Mouse (Mus musculus) forebrain, embryonic 12.5 days (tissue): ENCODE results near the gene A1cf. TPM values are rescaled to one million over a fixed set of nuclear protein-coding genes. Genes with fewer than 3 reads are reported as not detected.

ENCODE experiments used
- ATAC-seq: fragments of 200-750 bp; cut with Nextera tagmentation; 2 replicates; pipeline ENCODE4 v1.8.0; 2017; ENCODE audit warnings: moderate TSS enrichment; ENCODE audit not compliant: low FRiP score
- H3K27ac ChIP-seq: fragments of 300-500 bp; sonication (generic); 2 replicates; pipeline ENCODE4 v1.5.1; 2016; ENCODE audit warnings: mild to moderate bottlenecking
- H3K27me3 ChIP-seq: fragments of 300-500 bp; sonication (generic); 2 replicates; pipeline ENCODE4 v1.6.1; 2016; ENCODE audit warnings: mild to moderate bottlenecking
- H3K36me3 ChIP-seq: fragments of 300-500 bp; sonication (generic); replicated peaks from 2 replicates; pipeline ENCODE4 v1.6.1; 2016; ENCODE audit warnings: mild to moderate bottlenecking
- H3K4me1 ChIP-seq: fragments of 300-500 bp; sonication (generic); 2 replicates; pipeline ENCODE4 v1.6.1; 2016
- H3K4me2 ChIP-seq: fragments of 300-500 bp; sonication (generic); 2 replicates; pipeline ENCODE4 v1.6.1; 2016; ENCODE audit warnings: mild to moderate bottlenecking, moderate library complexity
- H3K4me3 ChIP-seq: fragments of 300-500 bp; sonication (generic); replicated peaks from 2 replicates; pipeline ENCODE4 v1.5.1; 2016; ENCODE audit warnings: mild to moderate bottlenecking
- H3K9ac ChIP-seq: fragments of 300-500 bp; sonication (generic); 2 replicates; pipeline ENCODE4 v1.6.1; 2016; ENCODE audit warnings: mild to moderate bottlenecking
- H3K9me3 ChIP-seq: fragments of 300-500 bp; sonication (generic); 2 replicates; pipeline ENCODE4 v1.6.1; 2016
- WGBS: fragments of 180-500 bp; shearing (Covaris S2); methylation state at CpG from one replicate; pipeline ENCODE4 v1.1.7; 2016; 5-methylcytosine and 5-hydroxymethylcytosine counted together
- polyA plus RNA-seq: library from polyadenylated mRNA; unstranded; fragments of >200 nt; fragmentation: Nextera tagmentation; extraction: Ambion mirVana; gene quantifications from 2 replicates; pipeline ENCODE4 v1.2.1, GENCODE M21; 2016

A1cf gene
- polyA plus RNA-seq, 1 experiment from 2014 or later: not detected

GRCm38 (mm10) chr19:31891001-31891893, 22.7 kb downstream of the A1cf start:
- ATAC-seq: no peak
- 92% methylated on average over 6 of the region's 6 CpGs for WGBS
- Histone ChIP-seq H3K9me3 (no peaks in the 10 kb centered on the region), H3K27ac (no peak overlapping the region), H3K36me3 (no peaks in the 10 kb centered on the region), H3K4me3 (no peak overlapping the region), H3K27me3 (no peaks in the 10 kb centered on the region), H3K4me2 (no peak overlapping the region), H3K4me1 (no peaks in the 10 kb centered on the region), H3K9ac (no peak overlapping the region)

- WGBS: 92% methylated on average over 1 of the region's 1 CpGs
- Histone ChIP-seq H3K4me1 (peaks cover 5% of the 10 kb centered on the region; the same call in 1 of the 2 replicates), H3K4me3 (no peak overlapping the region), H3K27me3 (no peaks in the 10 kb centered on the region), H3K4me2 (no peak overlapping the region), H3K9me3 (no peaks in the 10 kb centered on the region), H3K27ac (no peak overlapping the region), H3K9ac (no peak overlapping the region), H3K36me3 (no peaks in the 10 kb centered on the region)
- ATAC-seq: no peak
These were observed 27.4 kb downstream of the A1cf start for GRCm38 (mm10) chr19:31895971-31896370.

GRCm38 (mm10) chr19:31896711-31897110, 28.1 kb downstream of the A1cf start:
- no peak for ATAC-seq
- H3K27ac ChIP-seq: no peak overlapping the region
- no peaks in the 10 kb centered on the region for H3K9me3 ChIP-seq
- no peaks in the 10 kb centered on the region for H3K36me3 ChIP-seq
- 80% methylated on average over 1 of the region's 1 CpGs for WGBS
- no peak overlapping the region for H3K9ac ChIP-seq
- peaks cover 5% of the 10 kb centered on the region; the same call in 1 of the 2 replicates for H3K4me1 ChIP-seq
- no peaks in the 10 kb centered on the region for H3K27me3 ChIP-seq
- H3K4me2 ChIP-seq: no peak overlapping the region
- H3K4me3 ChIP-seq: no peak overlapping the region

DNA sequence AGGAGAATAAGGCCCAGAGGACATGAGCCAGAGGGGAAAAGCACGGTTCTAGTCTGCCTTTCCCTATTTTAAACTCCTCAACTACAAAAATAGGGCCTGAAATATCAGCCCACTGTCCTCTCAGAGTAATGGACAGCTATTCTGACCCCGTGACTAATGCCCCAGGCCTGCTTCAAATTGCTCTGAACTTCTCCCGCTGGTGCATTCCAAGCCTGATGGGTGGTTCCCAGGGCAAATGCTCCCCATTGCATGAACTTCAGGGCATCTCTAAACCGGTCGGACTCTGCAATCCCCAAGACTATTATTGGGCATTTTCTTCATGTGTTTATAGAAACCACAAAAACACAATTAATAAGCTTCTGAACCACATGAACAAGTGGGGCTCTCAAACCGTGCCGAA, 37.1 kb downstream of the A1cf start:
- ATAC-seq: no peak
- Histone ChIP-seq H3K36me3 (no peaks in the 10 kb centered on the region), H3K27me3 (no peaks in the 10 kb centered on the region), H3K9me3 (no peaks in the 10 kb centered on the region), H3K4me3 (no peak overlapping the region), H3K4me2 (no peak overlapping the region), H3K9ac (no peak overlapping the region), H3K4me1 (no peaks in the 10 kb centered on the region), H3K27ac (no peak overlapping the region)
- 76% methylated on average over 7 of the region's 7 CpGs for WGBS

DNA sequence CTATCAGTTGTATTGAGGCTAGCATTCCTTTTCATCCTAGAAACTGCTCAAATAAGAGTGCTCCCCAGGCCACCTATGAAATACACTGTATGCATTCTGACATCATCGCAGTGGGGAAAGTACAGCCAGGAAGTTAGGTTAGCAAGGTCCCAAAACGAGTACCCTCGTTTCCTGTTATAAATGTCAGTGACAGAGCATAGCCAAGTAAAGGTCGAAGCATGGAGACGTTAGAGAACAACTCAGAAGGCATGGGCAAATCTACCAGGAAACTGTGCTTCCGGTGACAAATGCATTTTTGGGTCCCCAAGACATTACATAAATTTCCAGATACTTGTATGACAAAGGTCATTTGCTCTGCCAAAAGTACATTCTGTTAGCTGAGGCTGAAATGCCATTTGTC, 41.9 kb downstream of the A1cf start:
- Histone ChIP-seq H3K4me1 (no peaks in the 10 kb centered on the region), H3K9me3 (no peaks in the 10 kb centered on the region), H3K36me3 (no peaks in the 10 kb centered on the region), H3K4me3 (no peak overlapping the region), H3K9ac (no peak overlapping the region), H3K27ac (no peak overlapping the region), H3K27me3 (no peaks in the 10 kb centered on the region), H3K4me2 (no peak overlapping the region)
- WGBS: 91% methylated on average over 6 of the region's 6 CpGs
- no peak for ATAC-seq

- no peak for ATAC-seq
- Histone ChIP-seq H3K9me3 (no peaks in the 10 kb centered on the region), H3K36me3 (no peaks in the 10 kb centered on the region), H3K4me3 (no peak overlapping the region), H3K4me1 (no peaks in the 10 kb centered on the region), H3K27ac (no peak overlapping the region), H3K27me3 (no peaks in the 10 kb centered on the region), H3K9ac (no peak overlapping the region), H3K4me2 (no peak overlapping the region)
- WGBS: 91% methylated on average over 4 of the region's 4 CpGs
These were observed 45.4 kb downstream of the A1cf start for GRCm38 (mm10) chr19:31913946-31914345.

GRCm38 (mm10) chr19:31920357-31920756, 51.8 kb downstream of the A1cf start:
- H3K4me1 ChIP-seq: no peaks in the 10 kb centered on the region
- H3K9me3 ChIP-seq: no peaks in the 10 kb centered on the region
- H3K4me3 ChIP-seq: no peak overlapping the region
- H3K36me3 ChIP-seq: no peaks in the 10 kb centered on the region
- 96% methylated on average over 4 of the region's 4 CpGs for WGBS
- no peak for ATAC-seq
- H3K27me3 ChIP-seq: no peaks in the 10 kb centered on the region
- H3K9ac ChIP-seq: no peak overlapping the region
- H3K27ac ChIP-seq: no peak overlapping the region
- H3K4me2 ChIP-seq: no peak overlapping the region

DNA sequence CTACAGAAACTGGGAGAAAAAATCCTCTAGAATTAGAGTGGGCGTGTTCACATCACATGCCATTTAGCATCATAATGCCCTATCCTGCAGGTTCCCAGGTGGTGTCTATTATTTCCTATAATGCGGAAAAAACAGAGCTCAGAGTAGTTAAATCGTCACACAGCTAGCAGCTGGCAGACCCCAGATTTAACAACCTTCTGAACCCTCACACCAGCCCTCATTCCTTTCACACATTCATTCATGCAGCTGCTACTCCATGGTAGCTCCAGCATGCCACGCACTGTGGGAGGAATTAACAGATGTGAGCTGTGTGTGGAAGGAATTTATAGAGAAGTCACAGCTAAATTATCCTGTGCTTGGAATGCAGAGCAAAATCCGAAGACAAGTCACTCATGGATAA, 53.3 kb downstream of the A1cf start:
- no peaks in the 10 kb centered on the region for H3K9me3 ChIP-seq
- no peak overlapping the region for H3K27ac ChIP-seq
- ATAC-seq: no peak
- no peak overlapping the region for H3K9ac ChIP-seq
- H3K4me3 ChIP-seq: no peak overlapping the region
- WGBS: 42% methylated on average over 5 of the region's 5 CpGs
- no peaks in the 10 kb centered on the region for H3K36me3 ChIP-seq
- H3K27me3 ChIP-seq: no peaks in the 10 kb centered on the region
- no peak overlapping the region for H3K4me2 ChIP-seq
- no peaks in the 10 kb centered on the region for H3K4me1 ChIP-seq

GRCm38 (mm10) chr19:31923615-31924352, 55.2 kb downstream of the A1cf start:
- Histone ChIP-seq H3K27me3 (no peaks in the 10 kb centered on the region), H3K27ac (no peak overlapping the region), H3K4me3 (no peak overlapping the region), H3K9me3 (no peaks in the 10 kb centered on the region), H3K4me2 (no peak overlapping the region), H3K9ac (no peak overlapping the region), H3K36me3 (no peaks in the 10 kb centered on the region), H3K4me1 (no peaks in the 10 kb centered on the region)
- 83% methylated on average over 6 of the region's 6 CpGs for WGBS
- no peak for ATAC-seq

DNA sequence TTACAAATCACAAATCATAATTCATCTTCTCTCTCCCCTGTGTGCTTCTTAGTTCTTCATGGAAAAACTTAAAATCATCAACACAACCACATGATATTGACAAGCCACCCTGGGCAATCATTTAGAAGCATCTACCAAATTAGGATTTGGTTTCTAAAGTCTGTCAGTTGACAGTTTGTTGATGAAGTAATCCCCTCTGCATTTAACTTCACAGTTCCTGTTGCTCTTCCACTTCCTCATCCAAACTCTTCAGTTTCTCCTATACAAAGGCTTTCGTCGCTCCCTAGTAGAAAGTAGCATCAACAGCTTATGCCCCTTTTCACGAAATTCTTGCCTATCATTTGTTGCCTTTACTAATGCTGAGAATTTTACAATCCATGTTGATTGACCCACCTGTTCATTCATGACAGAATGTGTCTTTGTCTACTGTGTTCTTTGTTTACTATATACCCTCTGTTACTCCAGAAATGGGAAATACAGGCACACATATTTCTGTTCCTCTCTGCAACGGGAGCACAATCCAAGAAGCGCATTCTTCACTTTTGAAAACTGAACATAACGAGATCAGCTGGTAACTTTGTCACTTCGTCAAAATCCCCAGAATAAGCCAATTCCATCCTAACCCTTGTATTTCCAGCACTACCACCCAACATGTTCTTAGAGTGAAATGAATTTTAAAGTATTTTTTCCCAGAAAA, 82.4 kb downstream of the A1cf start:
- ATAC-seq: no peak
- H3K9me3 ChIP-seq: no peaks in the 10 kb centered on the region
- H3K4me3 ChIP-seq: no peak overlapping the region
- no peak overlapping the region for H3K27ac ChIP-seq
- H3K27me3 ChIP-seq: no peaks in the 10 kb centered on the region
- 75% methylated on average over 7 of the region's 7 CpGs for WGBS
- H3K4me2 ChIP-seq: no peak overlapping the region
- H3K36me3 ChIP-seq: no peaks in the 10 kb centered on the region
- H3K9ac ChIP-seq: no peak overlapping the region
- no peaks in the 10 kb centered on the region for H3K4me1 ChIP-seq

DNA sequence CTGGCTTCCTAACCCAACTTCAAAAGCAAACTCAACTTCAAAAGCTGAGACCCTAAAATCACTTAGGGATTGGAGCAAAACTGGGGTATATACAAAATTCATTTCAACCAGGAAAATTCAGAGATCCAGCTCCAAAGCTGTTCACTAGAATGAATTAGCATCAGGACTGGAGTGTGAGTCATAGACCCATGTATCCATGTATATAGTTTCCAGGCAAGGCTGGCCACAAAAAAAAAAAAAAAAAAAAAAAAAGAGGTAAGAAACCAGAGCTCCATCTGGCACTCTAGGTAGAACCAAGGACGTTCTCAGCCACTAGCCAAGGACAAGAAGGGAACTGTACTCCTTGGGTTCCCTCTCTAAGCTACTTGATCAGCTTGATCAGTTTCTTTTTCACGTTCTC, 85.2 kb downstream of the A1cf start:
- WGBS: 89% methylated on average over 2 of the region's 2 CpGs
- H3K4me1 ChIP-seq: no peaks in the 10 kb centered on the region
- no peak overlapping the region for H3K4me2 ChIP-seq
- H3K36me3 ChIP-seq: no peaks in the 10 kb centered on the region
- H3K9me3 ChIP-seq: no peaks in the 10 kb centered on the region
- H3K9ac ChIP-seq: no peak overlapping the region
- H3K4me3 ChIP-seq: no peak overlapping the region
- ATAC-seq: no peak
- H3K27me3 ChIP-seq: no peaks in the 10 kb centered on the region
- H3K27ac ChIP-seq: no peak overlapping the region

- Histone ChIP-seq H3K4me3 (no peak overlapping the region), H3K27ac (no peak overlapping the region), H3K36me3 (no peaks in the 10 kb centered on the region), H3K9me3 (no peaks in the 10 kb centered on the region), H3K4me2 (no peak overlapping the region), H3K9ac (no peak overlapping the region), H3K4me1 (no peaks in the 10 kb centered on the region), H3K27me3 (no peaks in the 10 kb centered on the region)
- ATAC-seq: no peak
- 81% methylated on average over 4 of the region's 4 CpGs for WGBS
These were observed 85.7 kb downstream of the A1cf start for GRCm38 (mm10) chr19:31954267-31954666.
